Mouse (Mus musculus) lung, postnatal 10 days (tissue): ENCODE results near the gene Antxr1.
"Not testable (repeated sequence)": the region's sequence is repeated elsewhere in the genome, so short reads cannot be mapped to it uniquely, and the experiment has no call there.

Experiments used
- DNase-seq: peaks from one replicate; pipeline ENCODE4 v3.0.0; 2021

Antxr1 gene

GRCm38 (mm10) chr6:87099671-87100296, 235.8 kb downstream of the Antxr1 start:
- DNase-seq: peak; percentile 63

GRCm38 (mm10) chr6:87099261-87099660, 236.4 kb downstream of the Antxr1 start:
- no peak for DNase-seq

- DNase-seq: not testable (repeated sequence)
Observed at GRCm38 (mm10) chr6:87093631-87094030, 242.0 kb downstream of the Antxr1 start.

- DNase-seq: no peak
Observed at GRCm38 (mm10) chr6:87092476-87092875, 243.1 kb downstream of the Antxr1 start.

- DNase-seq: no peak
Observed at GRCm38 (mm10) chr6:87090877-87091276, 244.7 kb downstream of the Antxr1 start.

GRCm38 (mm10) chr6:87088356-87088755, 247.3 kb downstream of the Antxr1 start:
- DNase-seq: no peak

GRCm38 (mm10) chr6:87085026-87085425, 250.6 kb downstream of the Antxr1 start:
- DNase-seq: no peak
